Mouse (Mus musculus) heart, embryonic 12.5 days (tissue): ENCODE results near the gene Spred3. TPM values are rescaled to one million over a fixed set of nuclear protein-coding genes. Genes with fewer than 3 reads are reported as not detected.

Experiments
- ATAC-seq: fragments of 200-750 bp; cut with Nextera tagmentation; 2 replicates; pipeline ENCODE4 v1.8.0; 2017; ENCODE audit warnings: moderate TSS enrichment, moderate library complexity; ENCODE audit not compliant: insufficient number of reproducible peaks, low FRiP score
- H3K27ac ChIP-seq: fragments of 300-500 bp; sonication (generic); 2 replicates; pipeline ENCODE4 v1.5.1; 2016; ENCODE audit warnings: mild to moderate bottlenecking, moderate library complexity; ENCODE audit not compliant: poor library complexity, severe bottlenecking
- H3K27me3 ChIP-seq: fragments of 300-500 bp; sonication (generic); replicated peaks from 2 replicates; pipeline ENCODE4 v1.6.1; 2016; ENCODE audit warnings: mild to moderate bottlenecking, moderate library complexity
- H3K36me3 ChIP-seq: fragments of 300-500 bp; sonication (generic); 2 replicates; pipeline ENCODE4 v1.6.1; 2016; ENCODE audit warnings: mild to moderate bottlenecking, moderate library complexity
- H3K4me1 ChIP-seq: fragments of 300-500 bp; sonication (generic); replicated peaks from 2 replicates; pipeline ENCODE4 v1.6.1; 2016; ENCODE audit warnings: mild to moderate bottlenecking
- H3K4me2 ChIP-seq: fragments of 300-500 bp; sonication (generic); 2 replicates; pipeline ENCODE4 v1.6.1; 2016; ENCODE audit warnings: mild to moderate bottlenecking, moderate library complexity
- H3K4me3 ChIP-seq: fragments of 300-500 bp; sonication (generic); 2 replicates; pipeline ENCODE4 v1.5.1; 2016; ENCODE audit warnings: mild to moderate bottlenecking
- H3K9ac ChIP-seq: fragments of 300-500 bp; sonication (generic); 2 replicates; pipeline ENCODE4 v1.6.1; 2016; ENCODE audit warnings: mild to moderate bottlenecking, moderate library complexity
- H3K9me3 ChIP-seq: fragments of 300-500 bp; sonication (generic); replicated peaks from 2 replicates; pipeline ENCODE4 v1.6.1; 2016; ENCODE audit warnings: mild to moderate bottlenecking, moderate library complexity
- WGBS: fragments of 180-500 bp; shearing (Covaris S2); methylation state at CpG from one replicate; pipeline ENCODE4 v1.1.7; 2016; 5-methylcytosine and 5-hydroxymethylcytosine counted together
- polyA plus RNA-seq: library from polyadenylated mRNA; unstranded; fragments of >200 nt; fragmentation: Nextera tagmentation; extraction: Ambion mirVana; gene quantifications from 2 replicates; pipeline ENCODE4 v1.2.1, GENCODE M21; 2016

Spred3 gene
- polyA plus RNA-seq, 1 experiment from 2014 or later = 2.1 TPM

DNA sequence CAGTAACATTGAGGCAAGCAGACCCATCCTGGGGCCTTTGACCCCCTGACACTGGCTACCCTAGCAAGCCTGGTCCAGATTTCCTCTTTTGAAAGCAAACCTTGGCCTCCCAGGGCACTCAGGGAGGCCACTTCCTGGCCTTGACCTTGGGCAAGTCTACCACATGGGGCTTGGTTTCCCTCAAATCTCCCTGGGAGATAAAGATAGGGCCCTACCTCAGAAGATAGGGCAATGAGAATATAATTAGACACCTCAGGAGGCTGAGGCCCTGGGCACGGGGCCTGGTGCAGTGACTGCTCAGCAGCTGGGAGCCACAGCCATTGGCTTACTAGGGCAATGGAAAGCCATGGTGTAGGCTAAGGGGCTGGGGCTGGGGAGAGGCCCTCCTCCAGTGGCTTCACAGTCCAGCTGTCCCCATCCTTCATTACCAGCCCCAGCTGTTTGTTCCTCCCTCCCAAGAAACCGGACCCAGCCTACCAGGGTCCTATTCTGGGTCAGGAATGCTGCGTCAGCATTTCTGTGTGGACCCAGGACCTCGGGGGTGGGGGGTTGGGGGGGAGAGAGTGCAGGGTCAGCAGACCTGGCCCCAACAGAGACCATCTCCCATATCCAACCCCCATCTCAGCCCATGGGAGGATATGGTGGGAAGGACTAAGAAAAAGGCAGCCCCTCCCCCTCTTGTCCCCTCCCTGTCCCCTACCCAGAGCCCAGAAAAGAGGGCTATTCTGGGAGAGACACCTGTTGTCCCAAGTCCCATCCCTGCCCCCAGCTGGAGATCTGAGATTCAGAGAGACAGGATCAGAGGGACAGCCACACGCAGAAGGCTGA, 46.5 kb downstream of the Spred3 start:
- Histone ChIP-seq H3K27me3 (peaks cover 12% of the 10 kb centered on the region), H3K9ac (no peak overlapping the region), H3K9me3 (no peaks in the 10 kb centered on the region), H3K4me3 (no peak overlapping the region), H3K4me1 (peaks cover 16% of the 10 kb centered on the region), H3K4me2 (peak overlapping the region; percentile 66; the same call in 1 of the 2 replicates), H3K27ac (no peak overlapping the region), H3K36me3 (no peaks in the 10 kb centered on the region)
- 48% methylated on average over 5 of the region's 5 CpGs for WGBS
- peak; percentile 34; the same call in 1 of the 2 replicates for ATAC-seq

DNA sequence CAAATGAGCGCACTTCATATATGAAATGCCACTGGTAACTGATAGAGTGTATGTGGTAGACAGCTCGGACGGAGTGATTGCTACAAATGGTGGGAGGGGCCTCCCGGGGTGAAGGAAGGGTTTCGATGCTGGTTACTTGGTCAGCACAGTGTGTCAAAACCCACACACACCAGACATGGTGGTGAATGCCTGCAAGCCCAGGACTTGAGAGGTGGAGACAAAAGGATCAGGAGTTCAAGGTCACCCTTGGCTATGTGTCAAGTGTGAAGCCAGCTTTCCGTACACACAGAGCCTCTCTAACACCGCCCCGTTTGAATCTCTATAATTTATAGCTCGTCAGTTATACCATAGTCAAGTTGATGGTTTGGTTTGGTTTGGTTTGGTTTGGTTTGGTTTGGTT, 47.4 kb downstream of the Spred3 start:
- no peaks in the 10 kb centered on the region for H3K36me3 ChIP-seq
- peaks cover 19% of the 10 kb centered on the region for H3K27me3 ChIP-seq
- no peak overlapping the region for H3K27ac ChIP-seq
- H3K4me1 ChIP-seq = peaks cover 16% of the 10 kb centered on the region
- H3K4me3 ChIP-seq = no peak overlapping the region
- no peak for ATAC-seq
- H3K4me2 ChIP-seq = no peak overlapping the region
- no peak overlapping the region for H3K9ac ChIP-seq
- WGBS = 87% methylated on average over 9 of the region's 9 CpGs
- no peaks in the 10 kb centered on the region for H3K9me3 ChIP-seq

GRCm38 (mm10) chr7:29119526-29119925, 50.7 kb downstream of the Spred3 start:
- H3K4me3 ChIP-seq = no peak overlapping the region
- no peaks in the 10 kb centered on the region for H3K9me3 ChIP-seq
- WGBS = 65% methylated on average over 1 of the region's 1 CpGs
- no peak overlapping the region for H3K4me2 ChIP-seq
- peaks cover 25% of the 10 kb centered on the region for H3K27me3 ChIP-seq
- ATAC-seq = no peak
- H3K27ac ChIP-seq = no peak overlapping the region
- H3K9ac ChIP-seq = no peak overlapping the region
- H3K4me1 ChIP-seq = peaks cover 11% of the 10 kb centered on the region
- no peaks in the 10 kb centered on the region for H3K36me3 ChIP-seq

- no peak overlapping the region for H3K4me3 ChIP-seq
- H3K4me1 ChIP-seq = no peaks in the 10 kb centered on the region
- peaks cover 28% of the 10 kb centered on the region for H3K27me3 ChIP-seq
- H3K27ac ChIP-seq = no peak overlapping the region
- H3K9me3 ChIP-seq = no peaks in the 10 kb centered on the region
- WGBS = 9% methylated on average over 18 of the region's 18 CpGs
- H3K36me3 ChIP-seq = no peaks in the 10 kb centered on the region
- no peak overlapping the region for H3K4me2 ChIP-seq
- H3K9ac ChIP-seq = no peak overlapping the region
- ATAC-seq = peak; percentile 24; the same call in 1 of the 2 replicates
These were observed 51.9 kb downstream of the Spred3 start for GRCm38 (mm10) chr7:29118142-29118851.

GRCm38 (mm10) chr7:29108992-29109955, 60.9 kb downstream of the Spred3 start:
- H3K27ac ChIP-seq = no peak overlapping the region
- peaks cover 21% of the 10 kb centered on the region for H3K27me3 ChIP-seq
- 28% methylated on average over 38 of the region's 38 CpGs for WGBS
- H3K4me1 ChIP-seq = no peaks in the 10 kb centered on the region
- H3K9ac ChIP-seq = peak overlapping the region; percentile 32; the same call in 1 of the 2 replicates
- ATAC-seq = peak; percentile 17; the same call in 1 of the 2 replicates
- peak overlapping the region; percentile 5 for H3K4me3 ChIP-seq
- no peaks in the 10 kb centered on the region for H3K36me3 ChIP-seq
- peak overlapping the region; percentile 60 for H3K4me2 ChIP-seq
- no peaks in the 10 kb centered on the region for H3K9me3 ChIP-seq

Other genes with a start within 250 kb of the Spred3 start
- gene Actn4, start 208.1 kb downstream of the Spred3 start, polyA plus RNA-seq = 317 and 318 TPM in 2 replicates
- 254 and 255 TPM in 2 replicates for gene Eif3k, start 188.5 kb downstream of the Spred3 start, polyA plus RNA-seq
- gene Map4k1, start 188.4 kb downstream of the Spred3 start, polyA plus RNA-seq = 5.8 and 6.5 TPM in 2 replicates
- gene Ryr1, start 45.2 kb downstream of the Spred3 start, polyA plus RNA-seq = 0.14 and 0.24 TPM in 2 replicates
- gene Rasgrp4, start 35.6 kb downstream of the Spred3 start, polyA plus RNA-seq = 0.71 and 0.95 TPM in 2 replicates
- gene Fam98c, start 14.2 kb downstream of the Spred3 start, polyA plus RNA-seq = 13.5 TPM in 2 replicates
- gene Ggn, start 201 bp downstream of the Spred3 start, polyA plus RNA-seq = 0.21 and 0.41 TPM in 2 replicates
- 221 and 225 TPM in 2 replicates for gene Psmd8, start 10.3 kb upstream of the Spred3 start, polyA plus RNA-seq
- gene Catsperg1, start 43.6 kb upstream of the Spred3 start, polyA plus RNA-seq = 0.38 and 0.44 TPM in 2 replicates
- gene Kcnk6, start 62.1 kb upstream of the Spred3 start, polyA plus RNA-seq = 3.4 and 4.3 TPM in 2 replicates
- 99.4 and 104 TPM in 2 replicates for gene Yif1b, start 67.9 kb upstream of the Spred3 start, polyA plus RNA-seq
- 9.2 and 11.7 TPM in 2 replicates for gene 2200002D01Rik, start 78.1 kb upstream of the Spred3 start, polyA plus RNA-seq
- gene Spint2, start 111.5 kb upstream of the Spred3 start, polyA plus RNA-seq = 87.7 and 90.4 TPM in 2 replicates
- 13.2 and 13.9 TPM in 2 replicates for gene Ppp1r14a, start 118.9 kb upstream of the Spred3 start, polyA plus RNA-seq
- 2.2 TPM in 2 replicates for gene Dpf1, start 133.5 kb upstream of the Spred3 start, polyA plus RNA-seq